Mouse (Mus musculus) left cerebral cortex, adult 9 months (tissue): Measurements from ENCODE around the gene Pdcd1.
A peak's percentile ranks its signal among the peaks of the same experiment; 100 is the strongest.
"Not testable (repeated sequence)": the region's sequence is repeated elsewhere in the genome, so short reads cannot be mapped to it uniquely, and the experiment has no call there.

Experiments used
- DNase-seq, 2 experiments: peaks; one replicate each; pipeline ENCODE4 v3.0.0; 2022; ENCODE audit warnings: low spot score in 2 of 2

The Pdcd1 gene

GRCm38 (mm10) chr1:94052373-94052772, at the start of gene Pdcd1:
TSS of gene Pdcd1 (minus strand) at chr1:94052553.
- no peak for DNase-seq

- DNase-seq = no peak
Measured at GRCm38 (mm10) chr1:94091788-94092187, 39.4 kb upstream of the Pdcd1 start.

- no peak for DNase-seq
Measured at GRCm38 (mm10) chr1:94086311-94086898, 34.1 kb upstream of the Pdcd1 start.

- DNase-seq = no peak
Measured at GRCm38 (mm10) chr1:94085324-94086105, 33.2 kb upstream of the Pdcd1 start.

- no peak for DNase-seq
Measured at GRCm38 (mm10) chr1:94081761-94082160, 29.4 kb upstream of the Pdcd1 start.

GRCm38 (mm10) chr1:94081191-94081590, 28.8 kb upstream of the Pdcd1 start:
- DNase-seq = no peak

GRCm38 (mm10) chr1:94080718-94081117, 28.4 kb upstream of the Pdcd1 start:
- DNase-seq = no peak

- peak; percentile 45 to 96 for DNase-seq
Measured at GRCm38 (mm10) chr1:94078835-94079440, 26.6 kb upstream of the Pdcd1 start.

- no peak for DNase-seq
Measured at GRCm38 (mm10) chr1:94078314-94078713, 26.0 kb upstream of the Pdcd1 start.

- DNase-seq = no peak
Measured at GRCm38 (mm10) chr1:94076702-94077101, 24.3 kb upstream of the Pdcd1 start.

- no peak for DNase-seq
Measured at GRCm38 (mm10) chr1:94074756-94075155, 22.4 kb upstream of the Pdcd1 start.

- not testable (repeated sequence) for DNase-seq
Measured at GRCm38 (mm10) chr1:94058281-94058680, 5.9 kb upstream of the Pdcd1 start.

GRCm38 (mm10) chr1:94057401-94057800, 5.0 kb upstream of the Pdcd1 start:
- no peak for DNase-seq

- DNase-seq = peak in 1 of 2 experiments; percentile 39
Measured at GRCm38 (mm10) chr1:94055966-94056365, 3.6 kb upstream of the Pdcd1 start.

- no peak for DNase-seq
Measured at GRCm38 (mm10) chr1:94054481-94054880, 2.1 kb upstream of the Pdcd1 start.

GRCm38 (mm10) chr1:94053530-94054216, 1.3 kb upstream of the Pdcd1 start:
- DNase-seq = peak; percentile 75 to 87

GRCm38 (mm10) chr1:94051104-94051503, 1.2 kb downstream of the Pdcd1 start:
- DNase-seq = no peak

GRCm38 (mm10) chr1:94046544-94046943, 5.8 kb downstream of the Pdcd1 start:
- DNase-seq = no peak

- DNase-seq = no peak
Measured at GRCm38 (mm10) chr1:94045559-94045958, 6.8 kb downstream of the Pdcd1 start.

- DNase-seq = no peak
Measured at GRCm38 (mm10) chr1:94040391-94040790, 12.0 kb downstream of the Pdcd1 start.

- DNase-seq = peak; percentile 65 to 90
Measured at GRCm38 (mm10) chr1:94034984-94035743, 17.2 kb downstream of the Pdcd1 start.
